Mouse (Mus musculus): ENCODE results near the gene 1110051M20Rik.

1110051M20Rik gene

DNA sequence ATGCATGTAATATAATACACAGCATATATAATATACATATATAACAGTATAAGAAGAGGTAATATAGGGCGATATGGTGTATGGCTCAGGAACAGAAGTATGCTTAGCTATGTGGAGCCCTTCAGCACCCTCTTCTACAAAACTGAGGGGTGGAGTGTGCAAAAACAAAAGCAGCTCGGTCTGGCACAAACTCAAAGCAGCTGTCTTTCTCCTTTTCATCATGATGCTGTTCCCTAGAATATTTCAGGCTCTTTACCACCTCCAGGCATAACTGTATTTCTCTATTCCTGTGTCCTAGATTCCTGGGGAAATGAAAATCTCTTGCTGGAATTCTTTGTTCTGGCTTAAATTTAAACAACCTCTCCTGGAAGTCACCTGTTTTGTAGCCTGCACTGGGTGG, 214.8 kb downstream of the 1110051M20Rik start:
- in situ Hi-C loops (cut with MboI, MseI) = no loop called here
